Mouse (Mus musculus) intestine, embryonic 16.5 days (tissue): ENCODE measurements at regions not wholly inside any gene's neighbourhood (a gene's known extent, or its start where the extent isn't known, plus 50 kb on each side); places are given as distances from the start of the nearest gene placed in this dataset.

ENCODE experiments used
- ATAC-seq: fragments of 200-750 bp; cut with Nextera tagmentation; 2 replicates; pipeline ENCODE4 v1.8.0; 2017; ENCODE audit warnings: moderate TSS enrichment, moderate library complexity
- H3K27ac ChIP-seq: fragments of 300-500 bp; sonication (generic); 2 replicates; pipeline ENCODE4 v1.5.1; 2014; ENCODE audit warnings: mild to moderate bottlenecking, low read length
- H3K27me3 ChIP-seq: fragments of 300-500 bp; sonication (generic); replicated peaks from 2 replicates; pipeline ENCODE4 v1.6.1; 2014; ENCODE audit warnings: low read length, control low read depth, mixed read lengths; ENCODE audit not compliant: control insufficient read depth, insufficient read depth
- H3K36me3 ChIP-seq: fragments of 300-500 bp; sonication (generic); 2 replicates; pipeline ENCODE4 v1.6.1; 2014; ENCODE audit warnings: low read length, control low read depth; ENCODE audit not compliant: control insufficient read depth, insufficient read depth
- H3K4me1 ChIP-seq: fragments of 300-500 bp; sonication (generic); 2 replicates; pipeline ENCODE4 v1.6.1; 2014; ENCODE audit warnings: low read length, control low read depth, mixed read lengths; ENCODE audit not compliant: control insufficient read depth, insufficient read depth
- H3K4me2 ChIP-seq: fragments of 300-500 bp; sonication (generic); 2 replicates; pipeline ENCODE4 v1.6.1; 2014; ENCODE audit warnings: low read depth, low read length, control low read depth
- H3K4me3 ChIP-seq: fragments of 300-500 bp; sonication (generic); 2 replicates; pipeline ENCODE4 v1.5.1; 2014; ENCODE audit warnings: mild to moderate bottlenecking, low read length
- H3K9ac ChIP-seq: fragments of 300-500 bp; sonication (generic); 2 replicates; pipeline ENCODE4 v1.6.1; 2014; ENCODE audit warnings: low read depth, low read length
- H3K9me3 ChIP-seq: fragments of 300-500 bp; sonication (generic); 2 replicates; pipeline ENCODE4 v1.6.1; 2016; ENCODE audit warnings: low read length, control low read depth; ENCODE audit not compliant: control insufficient read depth
- WGBS: fragments of 180-500 bp; shearing (Covaris S2); extraction: QIAGEN DNeasy Blood & Tissue Kit; methylation state at CpG from one replicate; pipeline ENCODE4 v1.1.7; 2014; 5-methylcytosine and 5-hydroxymethylcytosine counted together

DNA sequence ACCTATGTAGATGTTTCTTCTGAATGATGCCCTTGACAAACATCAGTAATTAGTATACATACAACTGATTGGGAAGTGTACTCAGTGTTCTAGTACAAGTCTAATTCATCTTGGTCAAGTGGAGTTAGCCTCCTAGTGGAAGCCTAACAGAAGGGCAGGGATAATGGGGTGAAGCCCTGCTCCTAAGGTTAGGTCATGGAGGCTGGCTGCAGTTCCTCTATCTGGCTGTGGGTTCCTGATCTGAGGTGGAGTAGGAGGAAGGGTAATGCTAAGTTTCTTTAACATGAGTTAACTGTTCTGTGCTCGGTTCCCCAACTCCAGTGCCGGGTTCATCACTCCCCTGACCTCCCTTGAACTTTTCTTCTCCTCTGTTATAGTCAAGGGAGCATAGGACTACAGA lies 281.1 kb upstream of the Tle3 start:
- Histone ChIP-seq H3K9ac (no peak overlapping the region), H3K4me1 (no peaks in the 10 kb centered on the region), H3K27me3 (no peaks in the 10 kb centered on the region), H3K9me3 (no peaks in the 10 kb centered on the region), H3K4me3 (no peak overlapping the region), H3K36me3 (no peaks in the 10 kb centered on the region), H3K27ac (no peak overlapping the region), H3K4me2 (no peak overlapping the region)
- 87% methylated on average over 2 of the region's 2 CpGs for WGBS
- ATAC-seq, result no peak

DNA sequence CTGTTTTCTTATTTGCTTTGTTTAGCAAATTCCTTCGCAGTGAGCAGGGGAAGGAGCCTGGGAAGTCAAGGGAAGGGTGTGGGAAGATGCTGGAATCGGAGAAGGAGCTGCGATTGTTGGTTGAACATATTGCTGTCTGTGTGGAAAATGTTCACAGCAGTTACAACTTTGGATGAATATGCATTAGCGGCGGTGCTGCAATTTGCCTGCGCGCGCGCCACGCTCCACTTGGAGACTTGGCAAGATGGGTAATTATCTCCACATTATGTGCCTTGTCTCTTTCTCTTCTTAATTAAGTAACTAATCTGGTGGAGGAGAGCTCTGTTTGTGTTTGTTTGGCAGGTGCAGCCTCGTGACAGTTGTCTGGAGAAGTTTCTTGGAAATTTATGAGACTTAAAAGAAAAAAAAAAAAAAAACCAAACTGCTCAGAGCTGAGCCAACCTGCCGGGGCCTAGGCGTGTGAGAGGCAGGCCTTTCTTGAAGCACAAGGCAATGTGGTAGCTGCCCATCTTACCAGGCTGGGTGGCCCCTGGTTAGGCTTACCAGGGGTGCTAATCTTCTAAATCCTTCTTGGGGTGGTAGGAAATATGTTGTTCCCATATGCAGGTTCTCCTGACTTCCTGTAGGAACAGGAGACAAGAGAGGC lies 279.2 kb upstream of the Tle3 start:
- H3K4me1 ChIP-seq, result no peaks in the 10 kb centered on the region
- no peak overlapping the region for H3K9ac ChIP-seq
- no peaks in the 10 kb centered on the region for H3K27me3 ChIP-seq
- H3K27ac ChIP-seq, result no peak overlapping the region
- H3K9me3 ChIP-seq, result no peaks in the 10 kb centered on the region
- WGBS, result 81% methylated on average over 13 of the region's 13 CpGs
- no peak for ATAC-seq
- H3K36me3 ChIP-seq, result no peaks in the 10 kb centered on the region
- H3K4me3 ChIP-seq, result no peak overlapping the region
- no peak overlapping the region for H3K4me2 ChIP-seq

DNA sequence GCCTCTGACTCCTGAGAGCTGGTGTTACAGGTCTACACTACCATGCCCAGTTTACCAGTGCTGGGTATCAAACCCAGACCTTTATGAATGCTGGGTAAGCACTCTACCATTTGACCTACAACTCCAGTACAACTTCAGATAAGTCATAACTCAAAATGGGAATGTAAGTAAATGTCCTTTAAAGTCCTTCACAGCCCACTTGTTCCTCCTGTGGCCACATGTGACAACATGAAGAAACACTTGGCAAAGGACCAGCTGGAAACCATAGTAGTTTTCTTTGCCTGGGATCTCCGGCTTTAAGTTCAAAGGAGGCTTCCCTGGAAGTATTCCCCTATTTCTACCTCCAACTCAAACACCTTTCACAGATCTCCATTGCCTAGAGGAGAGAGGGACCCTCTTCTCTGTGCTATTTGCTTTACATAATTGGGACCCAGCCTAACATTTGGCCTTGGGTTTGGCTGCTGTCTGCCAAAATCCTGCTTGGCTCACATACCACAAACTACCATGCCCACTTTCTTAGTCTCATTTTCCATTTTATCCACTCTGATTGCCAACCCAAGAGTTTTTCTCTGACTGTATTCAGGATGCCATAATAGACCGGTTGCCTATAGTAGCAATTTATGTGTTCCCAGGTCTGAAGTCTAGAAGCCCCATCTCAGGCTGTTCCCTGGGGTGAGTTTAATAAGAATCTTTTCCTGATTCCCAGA lies 276.9 kb upstream of the Tle3 start:
- ATAC-seq, result no peak
- H3K9me3 ChIP-seq, result no peaks in the 10 kb centered on the region
- H3K27me3 ChIP-seq, result no peaks in the 10 kb centered on the region
- no peak overlapping the region for H3K9ac ChIP-seq
- H3K27ac ChIP-seq, result no peak overlapping the region
- H3K36me3 ChIP-seq, result no peaks in the 10 kb centered on the region
- WGBS, result 88% methylated on average over 2 of the region's 2 CpGs
- H3K4me3 ChIP-seq, result no peak overlapping the region
- H3K4me1 ChIP-seq, result no peaks in the 10 kb centered on the region
- no peak overlapping the region for H3K4me2 ChIP-seq

DNA sequence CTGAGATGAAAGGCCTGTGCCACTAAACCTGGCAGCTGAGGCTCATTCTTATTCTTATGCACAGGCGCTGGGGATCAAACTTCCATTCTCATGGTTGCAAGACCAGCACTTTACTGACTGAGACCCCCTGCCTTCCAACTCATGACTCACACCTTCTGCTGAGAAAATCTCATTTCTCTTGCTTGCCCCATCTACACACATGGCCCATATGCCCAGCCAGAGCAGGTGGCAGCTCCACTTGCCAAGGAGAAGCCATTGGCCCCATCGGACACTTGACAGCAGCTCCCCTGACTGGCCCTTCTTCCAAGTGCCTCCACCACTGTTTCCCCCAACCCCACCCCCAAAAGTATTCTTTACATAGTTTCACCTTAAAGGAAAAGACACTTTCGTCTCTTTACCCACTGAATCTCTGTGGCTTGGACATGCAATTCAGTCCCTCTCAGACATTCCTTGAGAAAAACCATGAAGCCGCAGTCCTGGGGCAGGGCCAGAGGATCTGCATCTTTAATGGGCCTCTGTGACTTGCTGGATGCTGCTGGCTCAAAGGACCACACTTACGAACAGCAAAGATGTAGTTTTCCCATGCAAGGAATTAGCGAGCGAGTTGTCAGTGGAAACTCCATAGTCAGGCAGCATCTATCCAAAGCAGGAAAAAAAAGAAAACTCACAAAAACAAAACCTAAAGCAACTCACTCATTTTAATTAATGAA lies 270.3 kb upstream of the Tle3 start:
- H3K4me2 ChIP-seq, result no peak overlapping the region
- no peak overlapping the region for H3K27ac ChIP-seq
- no peaks in the 10 kb centered on the region for H3K36me3 ChIP-seq
- no peak for ATAC-seq
- no peaks in the 10 kb centered on the region for H3K9me3 ChIP-seq
- H3K9ac ChIP-seq, result no peak overlapping the region
- H3K27me3 ChIP-seq, result no peaks in the 10 kb centered on the region; the same call in 1 of the 2 replicates
- H3K4me3 ChIP-seq, result no peak overlapping the region
- 0 out of 2 replicates have a peak, but pooled peaks cover 5% of the 10 kb centered on the region for H3K4me1 ChIP-seq
- WGBS, result 64% methylated on average over 7 of the region's 7 CpGs

DNA sequence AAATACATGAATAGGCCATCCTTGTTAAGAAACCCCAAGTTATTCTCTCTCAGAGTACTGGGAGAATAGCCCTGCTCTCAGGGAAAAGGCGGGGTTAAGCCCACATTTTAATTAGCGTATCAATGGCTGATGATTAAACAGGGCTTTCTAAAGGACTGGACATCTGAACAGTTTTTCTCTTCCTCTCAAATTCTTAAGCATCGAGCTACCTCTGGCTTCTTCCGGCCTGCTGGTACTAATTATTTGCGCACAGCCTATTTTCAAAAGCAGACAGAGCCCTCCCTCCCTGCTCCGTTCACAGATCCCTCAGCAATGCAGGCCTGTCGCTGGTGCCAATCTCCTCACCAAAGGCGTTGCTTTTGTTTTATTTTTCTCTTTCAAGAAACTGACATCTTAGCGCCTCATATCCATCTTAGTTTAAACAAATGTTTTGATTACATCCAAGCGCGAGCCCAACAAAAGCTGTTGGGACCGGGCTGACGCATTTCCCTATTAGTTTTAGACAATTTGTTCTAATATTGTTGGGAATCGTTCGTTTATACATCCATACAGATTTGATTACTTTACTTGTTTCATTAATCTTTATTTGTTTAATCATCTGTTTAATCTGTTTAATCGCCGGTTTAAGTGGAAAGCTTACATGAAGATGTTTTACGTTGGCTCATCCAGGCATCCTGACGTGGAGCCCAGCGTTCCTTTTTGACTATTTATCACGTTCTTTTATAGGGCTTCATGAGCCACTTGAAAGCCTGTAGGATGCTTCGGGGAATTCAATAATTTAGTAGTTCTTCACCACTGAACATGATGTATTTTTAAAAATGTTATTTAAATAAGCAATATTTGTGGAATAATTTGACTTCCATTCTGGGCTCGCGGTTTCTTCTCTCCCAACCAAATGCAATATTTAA lies 269.5 kb upstream of the Tle3 start:
- 43% methylated on average over 24 of the region's 24 CpGs for WGBS
- Histone ChIP-seq H3K4me3 (no peak overlapping the region), H3K27me3 (no peaks in the 10 kb centered on the region; the same call in 1 of the 2 replicates), H3K27ac (no peak overlapping the region), H3K36me3 (no peaks in the 10 kb centered on the region), H3K4me2 (no peak overlapping the region), H3K9ac (no peak overlapping the region), H3K9me3 (no peaks in the 10 kb centered on the region), H3K4me1 (0 out of 2 replicates have a peak, but pooled peaks cover 5% of the 10 kb centered on the region)
- ATAC-seq, result no peak

DNA sequence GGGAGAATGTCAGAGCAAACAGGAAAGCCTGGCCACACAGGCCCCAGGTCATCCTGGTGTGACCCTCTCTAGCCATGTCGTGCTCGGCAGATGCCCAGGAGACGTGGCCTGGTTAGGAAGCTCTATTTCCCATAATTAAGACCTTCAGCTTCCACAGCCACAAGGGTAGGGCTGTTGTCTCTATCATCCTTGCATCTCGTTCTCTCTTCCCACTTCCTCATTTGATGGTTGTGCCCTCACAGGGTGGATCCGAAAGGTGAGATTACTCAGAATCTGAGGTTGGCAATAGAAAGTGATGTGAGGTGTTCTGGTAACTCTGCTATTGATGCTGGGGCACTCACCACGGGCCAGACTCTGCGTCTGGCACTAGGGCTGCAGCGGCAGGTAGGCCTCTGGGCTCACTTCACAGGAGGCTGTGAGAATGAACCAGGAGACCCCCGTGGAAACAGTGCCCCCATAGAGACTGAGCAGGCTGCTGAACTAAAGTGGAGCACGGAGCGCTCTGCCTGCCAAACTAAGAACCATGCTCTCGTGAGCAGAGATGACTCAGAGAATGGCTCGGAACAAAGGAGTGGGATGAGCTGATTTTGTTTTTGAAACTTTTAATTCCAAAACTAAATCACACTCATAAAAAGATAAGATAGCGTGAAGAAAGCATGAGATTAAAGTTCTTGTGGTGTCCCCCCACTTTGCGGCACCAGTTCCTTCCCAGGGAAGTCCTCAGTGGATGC lies 266.5 kb upstream of the Tle3 start:
- no peaks in the 10 kb centered on the region for H3K9me3 ChIP-seq
- no peak for ATAC-seq
- H3K4me3 ChIP-seq, result no peak overlapping the region
- no peaks in the 10 kb centered on the region; the same call in 1 of the 2 replicates for H3K27me3 ChIP-seq
- H3K4me2 ChIP-seq, result no peak overlapping the region
- H3K27ac ChIP-seq, result no peak overlapping the region
- WGBS, result 84% methylated on average over 15 of the region's 15 CpGs
- no peaks in the 10 kb centered on the region for H3K36me3 ChIP-seq
- 0 out of 2 replicates have a peak, but pooled peaks cover 5% of the 10 kb centered on the region for H3K4me1 ChIP-seq
- H3K9ac ChIP-seq, result no peak overlapping the region

DNA sequence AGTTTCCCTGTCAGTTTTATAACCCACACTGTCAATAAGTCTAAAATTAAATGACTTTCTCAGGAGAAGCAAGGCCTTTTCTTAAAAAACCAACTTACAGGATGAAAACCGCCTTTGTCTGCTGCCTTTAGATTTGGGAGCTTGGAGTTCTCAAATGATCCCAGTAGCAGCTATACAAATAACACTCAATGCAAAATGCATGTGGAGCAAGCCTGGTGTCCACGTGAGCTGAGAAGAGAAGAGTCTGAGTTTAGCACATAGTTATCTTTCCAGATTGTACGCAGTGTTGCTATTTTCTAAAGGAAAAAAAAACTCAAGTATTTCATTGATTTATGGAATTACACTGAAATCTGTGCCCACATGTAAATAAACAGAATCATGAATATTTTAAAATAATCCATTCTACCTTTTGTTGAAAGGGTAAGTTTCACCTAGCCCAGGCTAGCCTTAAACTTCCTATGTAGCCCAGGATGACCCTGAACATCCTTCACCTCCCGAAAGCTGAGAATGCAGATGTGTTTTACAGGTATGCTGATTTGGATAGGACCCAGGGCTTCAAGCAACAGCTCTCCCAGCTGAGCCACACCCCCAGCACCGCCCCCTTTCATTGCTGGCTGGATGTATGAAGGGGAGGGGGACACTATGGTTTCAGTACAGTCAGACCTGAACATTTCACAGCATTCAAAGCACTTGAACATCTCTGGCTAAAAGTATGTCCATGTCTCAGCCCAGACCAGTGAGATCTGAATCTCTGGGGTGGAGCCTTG lies 262.5 kb upstream of the Tle3 start:
- ATAC-seq, result no peak

DNA sequence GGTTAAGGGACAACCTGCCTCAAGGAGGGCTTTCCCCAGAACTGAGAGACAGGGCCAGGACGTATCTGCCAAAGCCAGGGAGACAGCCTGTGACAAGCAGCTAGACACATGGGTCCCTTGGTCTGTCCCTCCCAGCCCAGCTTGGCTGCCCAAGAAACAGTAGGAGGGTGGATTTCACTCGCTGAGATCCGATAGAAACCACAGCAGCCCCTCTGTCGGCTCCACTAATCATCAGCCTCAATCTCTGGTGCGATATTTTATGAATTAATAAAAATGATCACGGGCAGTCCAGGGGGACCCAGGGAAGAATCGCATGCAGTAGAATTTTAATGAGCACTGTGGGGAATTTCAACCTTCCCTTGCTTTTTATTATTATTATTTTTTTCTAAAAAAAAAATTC lies 261.0 kb upstream of the Tle3 start:
- Histone ChIP-seq H3K9me3 (no peaks in the 10 kb centered on the region), H3K4me1 (0 out of 2 replicates have a peak, but pooled peaks cover 5% of the 10 kb centered on the region), H3K4me2 (no peak overlapping the region), H3K9ac (no peak overlapping the region), H3K36me3 (no peaks in the 10 kb centered on the region), H3K27ac (no peak overlapping the region), H3K27me3 (0 out of 2 replicates have a peak, but pooled peaks cover 2% of the 10 kb centered on the region), H3K4me3 (no peak overlapping the region)
- no peak for ATAC-seq
- 54% methylated on average over 7 of the region's 7 CpGs for WGBS

More for the DNA sequence above, 262.5 kb upstream of the Tle3 start:
- H3K27ac ChIP-seq, result no peak overlapping the region
- no peaks in the 10 kb centered on the region; the same call in 1 of the 2 replicates for H3K27me3 ChIP-seq
- H3K9ac ChIP-seq, result no peak overlapping the region
- 89% methylated on average over 5 of the region's 5 CpGs for WGBS
- no peaks in the 10 kb centered on the region for H3K36me3 ChIP-seq
- H3K4me2 ChIP-seq, result no peak overlapping the region
- H3K9me3 ChIP-seq, result no peaks in the 10 kb centered on the region
- H3K4me1 ChIP-seq, result 0 out of 2 replicates have a peak, but pooled peaks cover 5% of the 10 kb centered on the region
- H3K4me3 ChIP-seq, result no peak overlapping the region
